ENCODE assay signal across 18 mouse cellular contexts in genomic region chr4:155034787-155035186, GRCm38 (mm10). TPM values are rescaled to one million over a fixed set of nuclear protein-coding genes. Genes with fewer than 3 reads are reported as not detected.
A peak's percentile ranks its signal among the peaks of the same experiment; 100 is the strongest.
DNase-seq lines count a peak whose midpoint lies in the region; ATAC-seq and TF ChIP-seq lines count a peak whose summit lies in the region.
"Had no signal": no experiment of that assay in that cellular context is flagged by ENCODE, and none has a peak within 500 bp of the region (broad histone marks: within the 10 kb centered on the region; RNA-seq: fewer than 3 reads in every experiment).

No protein-coding gene starts in this region.

- H3K9ac ChIP-seq in hindbrain, embryonic 16.5 days (ENCODE audit: low read depth, low read length): no peak overlapping the region
- peak overlapping the region; percentile 31; the same call in 1 of the 2 replicates for H3K9ac ChIP-seq in midbrain, embryonic 16.5 days (ENCODE audit: low read depth, low read length)
- no peak overlapping the region for H3K9ac ChIP-seq in midbrain, embryonic 11.5 days (ENCODE audit: low read length)
- H3K9ac ChIP-seq: embryonic facial prominence, embryonic 13.5 days; heart, embryonic 12.5 days; hindbrain, embryonic 15.5 days; kidney, embryonic 15.5 days; liver, postnatal 0 days had no signal

- WGBS in hindbrain, embryonic 10.5 days: 61% methylated on average over 13 of the region's 13 CpGs
- 43% methylated on average over 13 of the region's 13 CpGs for WGBS in hindbrain, embryonic 16.5 days
- 49% methylated on average over 13 of the region's 13 CpGs for WGBS in midbrain, embryonic 16.5 days
- 68% methylated on average over 13 of the region's 13 CpGs for WGBS in midbrain, embryonic 11.5 days
- WGBS in olfactory bulb, adult 2 months: 44% methylated on average over 13 of the region's 13 CpGs

- no peak overlapping the region for H3K4me2 ChIP-seq in hindbrain, embryonic 16.5 days (ENCODE audit: low read length)
- H3K4me2 ChIP-seq in midbrain, embryonic 16.5 days (ENCODE audit: low read length): no peak overlapping the region
- no peak overlapping the region for H3K4me2 ChIP-seq in midbrain, embryonic 11.5 days
- H3K4me2 ChIP-seq: embryonic facial prominence, embryonic 13.5 days; heart, embryonic 12.5 days; hindbrain, embryonic 15.5 days; kidney, embryonic 15.5 days had no signal

- ATAC-seq in hindbrain, embryonic 16.5 days: no peak
- ATAC-seq in midbrain, embryonic 16.5 days: no peak
- ATAC-seq in midbrain, embryonic 11.5 days (ENCODE audit: low FRiP score): no peak
- ATAC-seq: forebrain, embryonic 16.5 days; intestine, postnatal 0 days; liver, postnatal 0 days had no signal

- no peak overlapping the region for H3K4me3 ChIP-seq in hindbrain, embryonic 10.5 days
- H3K4me3 ChIP-seq in hindbrain, embryonic 16.5 days (ENCODE audit: low read length): no peak overlapping the region
- no peak overlapping the region for H3K4me3 ChIP-seq in midbrain, embryonic 16.5 days (ENCODE audit: low read depth, low read length)
- H3K4me3 ChIP-seq in midbrain, embryonic 11.5 days (ENCODE audit: low read depth, low read length): no peak overlapping the region
- no peak overlapping the region for H3K4me3 ChIP-seq in olfactory bulb, adult 2 months (ENCODE audit: insufficient read depth, low read depth, low read length)
- H3K4me3 ChIP-seq: embryonic facial prominence, embryonic 13.5 days; heart, embryonic 12.5 days; hindbrain, embryonic 15.5 days; kidney, embryonic 15.5 days; limb, embryonic 10.5 days had no signal

- no peaks in the 10 kb centered on the region for H3K36me3 ChIP-seq in hindbrain, embryonic 10.5 days
- H3K36me3 ChIP-seq in hindbrain, embryonic 16.5 days (ENCODE audit: control insufficient read depth, insufficient read depth, low read length): no peaks in the 10 kb centered on the region
- H3K36me3 ChIP-seq in midbrain, embryonic 16.5 days (ENCODE audit: control insufficient read depth, insufficient read depth, low read length): no peaks in the 10 kb centered on the region
- no peaks in the 10 kb centered on the region for H3K36me3 ChIP-seq in midbrain, embryonic 11.5 days (ENCODE audit: control insufficient read depth, insufficient read depth, low read length)
- H3K36me3 ChIP-seq: embryonic facial prominence, embryonic 13.5 days; heart, embryonic 12.5 days; hindbrain, embryonic 15.5 days; kidney, embryonic 15.5 days; limb, embryonic 10.5 days had no signal

- DNase-seq in cerebellum, postnatal 10 days: peak; percentile 71 to 73
- no peak for DNase-seq in cerebellum, adult 9-11 months
- DNase-seq in hindbrain, embryonic 10.5 days (ENCODE audit: low spot score): no peak
- no peak for DNase-seq in midbrain, embryonic 11.5 days (ENCODE audit: low spot score, missing footprints)
- DNase-seq: kidney, postnatal 4 days; liver, postnatal 0 days; lung, postnatal 10 days; thymus, postnatal 36 days had no signal

- H3K9me3 ChIP-seq in hindbrain, embryonic 10.5 days: no peaks in the 10 kb centered on the region
- H3K9me3 ChIP-seq in hindbrain, embryonic 16.5 days (ENCODE audit: control insufficient read depth, low read length): no peaks in the 10 kb centered on the region
- no peaks in the 10 kb centered on the region for H3K9me3 ChIP-seq in midbrain, embryonic 16.5 days (replicated peaks; ENCODE audit: control insufficient read depth, low read length, poor library complexity, severe bottlenecking)
- no peaks in the 10 kb centered on the region for H3K9me3 ChIP-seq in midbrain, embryonic 11.5 days (ENCODE audit: control insufficient read depth, low read length)
- H3K9me3 ChIP-seq: embryonic facial prominence, embryonic 13.5 days; heart, embryonic 12.5 days; hindbrain, embryonic 15.5 days; kidney, embryonic 15.5 days; limb, embryonic 10.5 days had no signal

- peaks cover 82% of the 10 kb centered on the region for H3K27me3 ChIP-seq in hindbrain, embryonic 10.5 days (ENCODE audit: insufficient read depth, poor library complexity, severe bottlenecking)
- H3K27me3 ChIP-seq in hindbrain, embryonic 16.5 days (replicated peaks; ENCODE audit: control insufficient read depth, insufficient read depth, low read length): peaks cover 3% of the 10 kb centered on the region; the same call in 1 of the 2 replicates
- no peaks in the 10 kb centered on the region; the same call in 1 of the 2 replicates for H3K27me3 ChIP-seq in midbrain, embryonic 16.5 days (ENCODE audit: control insufficient read depth, insufficient read depth, low read depth, low read length)
- no peaks in the 10 kb centered on the region for H3K27me3 ChIP-seq in midbrain, embryonic 11.5 days (ENCODE audit: control insufficient read depth, insufficient read depth, low read length)

- TF ChIP-seq POLR2A in olfactory bulb, adult 2 months (IDR thresholded peaks at IDR 0.05; ENCODE audit: insufficient read depth, low read depth, low read length): no peak

- 0 out of 2 replicates have a peak overlapping the region, but pooled peaks have one; percentile 45 for H3K27ac ChIP-seq in hindbrain, embryonic 10.5 days
- no peak overlapping the region; the same call in 1 of the 2 replicates for H3K27ac ChIP-seq in hindbrain, embryonic 16.5 days (ENCODE audit: low read depth, low read length)
- no peak overlapping the region for H3K27ac ChIP-seq in midbrain, embryonic 16.5 days (ENCODE audit: low read length)
- H3K27ac ChIP-seq in midbrain, embryonic 11.5 days (ENCODE audit: low read depth, low read length): no peak overlapping the region
- peak overlapping the region; percentile 60 for H3K27ac ChIP-seq in olfactory bulb, adult 2 months (ENCODE audit: insufficient read depth, low read depth, low read length)
- H3K27ac ChIP-seq: embryonic facial prominence, embryonic 13.5 days; hindbrain, embryonic 15.5 days; kidney, embryonic 15.5 days; limb, embryonic 10.5 days had no signal

- TF ChIP-seq CTCF in olfactory bulb, adult 2 months (IDR thresholded peaks at IDR 0.05; ENCODE audit: insufficient read depth, low read depth, low read length): no peak

- H3K4me1 ChIP-seq in hindbrain, embryonic 10.5 days (replicated peaks): peaks cover 63% of the 10 kb centered on the region
- H3K4me1 ChIP-seq in hindbrain, embryonic 16.5 days (ENCODE audit: control insufficient read depth, insufficient read depth, low read depth, low read length): peaks cover 14% of the 10 kb centered on the region
- peaks cover 17% of the 10 kb centered on the region for H3K4me1 ChIP-seq in midbrain, embryonic 16.5 days (ENCODE audit: control insufficient read depth, insufficient read depth, low read length)
- peaks cover 19% of the 10 kb centered on the region for H3K4me1 ChIP-seq in midbrain, embryonic 11.5 days (ENCODE audit: control insufficient read depth, insufficient read depth, low read length)
- H3K4me1 ChIP-seq in olfactory bulb, adult 2 months (ENCODE audit: control insufficient read depth, insufficient read depth, low read length): peaks cover 79% of the 10 kb centered on the region

RNA-seq across cellular contexts. Expression of gene Plch2, which starts 21.8 kb away (rescaled TPM):
- polyA plus RNA-seq in hindbrain, embryonic 10.5 days (2016; fragmentation: Nextera tagmentation; extraction: Ambion mirVana): 2.1 and 2.6 TPM in 2 replicates
- 17.0 and 19.5 TPM in 2 replicates for polyA plus RNA-seq in hindbrain, embryonic 16.5 days (2015; fragmentation: Nextera tagmentation; extraction: Ambion mirVana)
- 23.3 and 25.4 TPM in 2 replicates for polyA plus RNA-seq in midbrain, embryonic 16.5 days (2015; fragmentation: Nextera tagmentation; extraction: Ambion mirVana)
- polyA plus RNA-seq in midbrain, embryonic 11.5 days (2014; fragmentation: Nextera tagmentation; extraction: Ambion mirVana): 0.81 and 0.85 TPM in 2 replicates
- not detected in 2 replicates for polyA plus RNA-seq in olfactory bulb, adult 2 months (2012; ENCODE audit: insufficient read depth, insufficient read length, low replicate concordance, missing spikeins)
- polyA plus RNA-seq: liver, postnatal 0 days had no signal

RNA-seq across cellular contexts. Expression of gene Pex10, which starts 32.0 kb away (rescaled TPM):
- polyA plus RNA-seq in hindbrain, embryonic 10.5 days (2016; fragmentation: Nextera tagmentation; extraction: Ambion mirVana): 19.9 and 21.4 TPM in 2 replicates
- 20.6 and 21.1 TPM in 2 replicates for polyA plus RNA-seq in hindbrain, embryonic 16.5 days (2015; fragmentation: Nextera tagmentation; extraction: Ambion mirVana)
- 22.2 and 22.8 TPM in 2 replicates for polyA plus RNA-seq in midbrain, embryonic 16.5 days (2015; fragmentation: Nextera tagmentation; extraction: Ambion mirVana)
- polyA plus RNA-seq in midbrain, embryonic 11.5 days (2014; fragmentation: Nextera tagmentation; extraction: Ambion mirVana): 8.2 and 9.7 TPM in 2 replicates
- not detected in 2 replicates for polyA plus RNA-seq in olfactory bulb, adult 2 months (2012; ENCODE audit: insufficient read depth, insufficient read length, low replicate concordance, missing spikeins)

RNA-seq across cellular contexts. Expression of gene Rer1, which starts 51.4 kb away (rescaled TPM):
- 138 and 144 TPM in 2 replicates for polyA plus RNA-seq in hindbrain, embryonic 10.5 days (2016; fragmentation: Nextera tagmentation; extraction: Ambion mirVana)
- 125 and 131 TPM in 2 replicates for polyA plus RNA-seq in hindbrain, embryonic 16.5 days (2015; fragmentation: Nextera tagmentation; extraction: Ambion mirVana)
- 121 and 124 TPM in 2 replicates for polyA plus RNA-seq in midbrain, embryonic 16.5 days (2015; fragmentation: Nextera tagmentation; extraction: Ambion mirVana)
- polyA plus RNA-seq in midbrain, embryonic 11.5 days (2014; fragmentation: Nextera tagmentation; extraction: Ambion mirVana): 152 and 162 TPM in 2 replicates
- polyA plus RNA-seq in olfactory bulb, adult 2 months (2012; ENCODE audit: insufficient read depth, insufficient read length, low replicate concordance, missing spikeins): not detected in 2 replicates

RNA-seq across cellular contexts. Expression of gene Morn1, which starts 51.6 kb away (rescaled TPM):
- polyA plus RNA-seq in hindbrain, embryonic 10.5 days (2016; fragmentation: Nextera tagmentation; extraction: Ambion mirVana): 4.4 and 6.0 TPM in 2 replicates
- 7.5 and 9.5 TPM in 2 replicates for polyA plus RNA-seq in hindbrain, embryonic 16.5 days (2015; fragmentation: Nextera tagmentation; extraction: Ambion mirVana)
- 7.3 and 8.9 TPM in 2 replicates for polyA plus RNA-seq in midbrain, embryonic 16.5 days (2015; fragmentation: Nextera tagmentation; extraction: Ambion mirVana)
- polyA plus RNA-seq in midbrain, embryonic 11.5 days (2014; fragmentation: Nextera tagmentation; extraction: Ambion mirVana): 4.1 and 5.1 TPM in 2 replicates
- polyA plus RNA-seq in olfactory bulb, adult 2 months (2012; ENCODE audit: insufficient read depth, insufficient read length, low replicate concordance, missing spikeins): not detected in 2 replicates

Comparison
In these comparisons a context has a peak if more than half of its experiments do, and no peak if none do; other contexts are left out.
1. DNase-seq: peak in cerebellum, postnatal 10 days (2 of 2); none in cerebellum, adult 9-11 months (single experiment), hindbrain, embryonic 10.5 days (single experiment) and midbrain, embryonic 11.5 days (single experiment).
2. H3K27ac ChIP-seq: peak in hindbrain, embryonic 10.5 days (single experiment) and olfactory bulb, adult 2 months (single experiment); none in hindbrain, embryonic 16.5 days (single experiment), midbrain, embryonic 16.5 days (single experiment) and midbrain, embryonic 11.5 days (single experiment).